Mouse (Mus musculus) right cerebral cortex, postnatal 14 days (tissue): ENCODE data around the gene Gm7102.
"Not testable (repeated sequence)": the region's sequence is repeated elsewhere in the genome, so short reads cannot be mapped to it uniquely, and the experiment has no call there.

Experiments used
- DNase-seq: peaks from one replicate; pipeline ENCODE4 v3.0.0; 2022

The Gm7102 gene

GRCm38 (mm10) chr19:61175756-61176324 is at the start of gene Gm7102:
Gene Gm7102, minus strand, starts transcription at chr19:61176309.
- DNase-seq: no peak

- peak; percentile 40 for DNase-seq
Measured at GRCm38 (mm10) chr19:61224678-61225525, 48.8 kb upstream of the Gm7102 start.

GRCm38 (mm10) chr19:61223706-61224328 is 47.7 kb upstream of the Gm7102 start:
- DNase-seq: no peak

GRCm38 (mm10) chr19:61207506-61207905 is 31.4 kb upstream of the Gm7102 start:
- not testable (repeated sequence) for DNase-seq

GRCm38 (mm10) chr19:61199836-61200235 is 23.7 kb upstream of the Gm7102 start:
- DNase-seq: no peak

- peak; percentile 88 for DNase-seq
Measured at GRCm38 (mm10) chr19:61199316-61199715, 23.2 kb upstream of the Gm7102 start.

GRCm38 (mm10) chr19:61183590-61183989 is 7.5 kb upstream of the Gm7102 start, which contains the start of gene Gm6020:
Gene Gm6020, plus strand, starts transcription at chr19:61183890.
- not testable (repeated sequence) for DNase-seq

- DNase-seq: no peak
Measured at GRCm38 (mm10) chr19:61151701-61152420, 24.2 kb downstream of the Gm7102 start.

GRCm38 (mm10) chr19:61151372-61151700 is 24.8 kb downstream of the Gm7102 start:
- DNase-seq: no peak

- DNase-seq: no peak
Measured at GRCm38 (mm10) chr19:61141299-61141698, 34.8 kb downstream of the Gm7102 start.

- DNase-seq: peak; percentile 69
Measured at GRCm38 (mm10) chr19:61140342-61141206, 35.5 kb downstream of the Gm7102 start, which contains the start of gene Zfp950. Gene Zfp950, minus strand, starts transcription at chr19:61140840.

- DNase-seq: no peak
Measured at GRCm38 (mm10) chr19:61138655-61139054, 37.5 kb downstream of the Gm7102 start.

- DNase-seq: no peak
Measured at GRCm38 (mm10) chr19:61131096-61131495, 45.0 kb downstream of the Gm7102 start.
